Mouse (Mus musculus) inflammation-experienced regulatory T-cells, adult 6 months (primary cell): ENCODE data around the gene Calcoco2. TPM values are rescaled to one million over a fixed set of nuclear protein-coding genes. Genes with fewer than 3 reads are reported as not detected.

Experiments
- ATAC-seq: one replicate; pipeline ENCODE4 v1.8.0; 2017
- polyA plus RNA-seq, 3 experiments: library from polyadenylated mRNA; unstranded; fragments of 100-300 nt; shearing (Covaris generic); gene quantifications; one replicate each; pipeline ENCODE4 v1.2.1; 2017

Calcoco2 gene
- polyA plus RNA-seq, 3 experiments from 2014 or later: not detected

GRCm38 (mm10) chr11:96076221-96077105 lies 35.3 kb downstream of the Calcoco2 start:
- ATAC-seq: no peak

GRCm38 (mm10) chr11:96075509-96076220 lies 36.1 kb downstream of the Calcoco2 start, which contains the start of gene Atp5g1:
TSS of gene Atp5g1 (minus strand) at chr11:96075670.
- peak; percentile 91 for ATAC-seq

DNA sequence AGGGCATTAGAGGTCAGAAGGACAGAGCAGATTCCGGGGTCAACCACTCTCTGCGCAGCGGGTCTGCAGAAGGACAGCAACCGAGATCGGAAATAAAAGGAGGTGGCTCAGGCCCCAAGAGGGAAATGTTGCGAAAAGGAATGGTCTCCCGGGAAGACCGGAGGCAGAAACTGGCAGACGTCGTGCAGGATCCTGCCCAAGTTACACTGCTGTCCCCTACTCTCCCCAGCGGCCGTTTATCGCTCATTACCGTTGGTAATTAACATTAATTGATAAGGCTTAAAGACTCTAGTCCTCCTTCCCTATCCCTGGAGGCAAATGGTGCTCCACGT lies 36.6 kb downstream of the Calcoco2 start:
- no peak for ATAC-seq

- no peak for ATAC-seq
Observed at GRCm38 (mm10) chr11:96074351-96075176, 37.2 kb downstream of the Calcoco2 start.

- no peak for ATAC-seq
Observed at GRCm38 (mm10) chr11:96073295-96073993, 38.3 kb downstream of the Calcoco2 start.

GRCm38 (mm10) chr11:96071013-96071412 lies 40.8 kb downstream of the Calcoco2 start:
- ATAC-seq: no peak

DNA sequence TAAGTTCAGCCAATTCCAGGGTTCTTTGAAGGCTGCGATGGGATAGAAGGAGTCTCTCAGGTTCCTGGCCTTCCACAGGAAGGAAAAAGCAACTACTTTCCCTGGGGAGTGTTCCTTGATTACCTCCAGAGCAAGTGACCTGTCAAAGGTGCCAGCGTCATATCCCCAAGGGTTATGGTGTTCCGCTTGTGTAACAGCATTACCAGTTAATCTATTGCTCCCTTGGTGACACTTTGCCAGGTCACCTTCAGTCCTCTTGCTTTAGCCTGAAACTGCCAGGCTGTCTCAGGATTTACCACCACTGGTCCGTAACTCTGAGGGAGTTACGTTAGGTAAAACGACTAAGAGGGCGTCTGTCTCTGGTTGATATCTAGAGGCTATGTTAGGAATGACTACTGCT lies 41.4 kb downstream of the Calcoco2 start:
- ATAC-seq: no peak

GRCm38 (mm10) chr11:96068231-96068630 lies 43.5 kb downstream of the Calcoco2 start:
- ATAC-seq: no peak

GRCm38 (mm10) chr11:96065215-96065911 lies 46.4 kb downstream of the Calcoco2 start, which contains the start of gene Ube2z:
TSS of gene Ube2z (minus strand) at chr11:96065388.
- peak; percentile 79 for ATAC-seq

DNA sequence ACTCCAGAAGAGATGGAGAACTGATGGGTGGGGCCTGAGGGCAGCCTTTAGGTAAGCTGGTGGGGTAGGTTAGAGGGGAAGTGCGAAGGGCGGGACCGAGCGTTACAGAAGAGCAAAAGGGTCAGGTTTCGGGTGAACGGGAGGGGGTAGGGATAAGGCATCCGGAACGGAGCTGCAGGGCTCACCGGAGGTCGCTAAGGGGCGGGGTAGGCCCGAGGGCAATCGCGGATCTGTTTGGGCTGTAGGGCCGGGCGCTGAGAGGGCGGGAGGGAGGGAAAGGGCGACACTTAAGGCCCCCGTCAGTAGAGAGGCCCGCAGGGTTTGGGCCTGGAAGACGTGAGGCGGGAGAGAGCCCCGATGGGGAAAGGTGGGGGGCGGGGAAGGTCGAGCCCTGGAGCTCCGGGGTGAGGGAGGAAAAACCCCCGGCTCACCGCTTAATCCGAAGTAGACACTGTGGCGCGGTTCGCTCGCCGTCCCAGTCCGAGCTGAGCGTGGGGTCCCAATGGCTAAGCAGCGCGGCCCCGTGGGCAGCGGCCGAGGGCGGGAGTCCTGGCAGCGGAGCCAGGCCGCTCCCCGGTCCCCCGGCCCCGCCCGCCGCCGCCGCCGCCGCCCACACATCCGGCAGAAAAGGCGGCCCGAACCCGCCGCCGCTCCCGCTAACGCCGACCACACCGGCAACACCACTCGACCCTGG lies 47.1 kb downstream of the Calcoco2 start:
- peak; percentile 66 for ATAC-seq

DNA sequence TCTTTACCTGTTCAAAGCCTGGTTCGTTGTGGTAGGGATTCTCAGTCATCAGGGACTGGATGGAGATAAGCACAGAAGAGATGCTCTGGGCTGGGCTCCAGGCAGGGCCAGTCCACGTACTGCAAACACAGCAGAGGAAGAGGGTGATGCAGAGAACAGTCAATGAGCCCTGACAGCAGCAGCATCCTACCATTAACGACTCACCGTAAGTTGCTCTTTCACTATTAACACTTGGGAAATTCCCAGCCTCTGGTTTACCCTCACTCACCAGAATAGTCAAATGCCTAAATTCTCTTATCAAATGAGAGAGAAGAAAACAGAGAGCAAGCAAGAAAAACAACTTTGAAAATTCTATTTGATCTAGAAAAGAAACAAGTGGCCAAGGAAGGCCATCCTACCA lies 53.5 kb downstream of the Calcoco2 start:
- peak; percentile 88 for ATAC-seq

GRCm38 (mm10) chr11:96050854-96051253 lies 60.9 kb downstream of the Calcoco2 start:
- ATAC-seq: no peak

- no peak for ATAC-seq
Observed at GRCm38 (mm10) chr11:96049939-96050338, 61.8 kb downstream of the Calcoco2 start.

Other genes with a start within 250 kb of the Calcoco2 start
- under 1 TPM in 2 of 3 experiments, not detected in 1; 0.35 to 0.38 TPM for gene B4galnt2, start 197.1 kb downstream of the Calcoco2 start, polyA plus RNA-seq
- not detected for gene Igf2bp1, start 106.0 kb downstream of the Calcoco2 start, polyA plus RNA-seq
- not detected for gene Gip, start 87.4 kb downstream of the Calcoco2 start, polyA plus RNA-seq
- 10 to 100 TPM; 37.7 to 51.2 (median 42.6) TPM for gene Snf8, start 77.1 kb downstream of the Calcoco2 start, polyA plus RNA-seq
- gene Ube2z, start 46.6 kb downstream of the Calcoco2 start, polyA plus RNA-seq: 10 to 100 TPM in 2 of 3 experiments, 1 to 10 TPM in 1; 9.6 to 13.1 (median 10.4) TPM
- 100 to 1,000 TPM; 336 to 391 (median 363) TPM for gene Atp5g1, start 36.3 kb downstream of the Calcoco2 start, polyA plus RNA-seq
- not detected for gene Ttll6, start 21.8 kb upstream of the Calcoco2 start, polyA plus RNA-seq
- gene Hoxb13, start 82.4 kb upstream of the Calcoco2 start, polyA plus RNA-seq: not detected
- not detected for gene Hoxb9, start 159.5 kb upstream of the Calcoco2 start, polyA plus RNA-seq
- gene Hoxb8, start 169.9 kb upstream of the Calcoco2 start, polyA plus RNA-seq: not detected
- not detected for gene Hoxb7, start 174.7 kb upstream of the Calcoco2 start, polyA plus RNA-seq
- not detected for gene Hoxb6, start 180.5 kb upstream of the Calcoco2 start, polyA plus RNA-seq
- gene Hoxb5, start 191.4 kb upstream of the Calcoco2 start, polyA plus RNA-seq: not detected
- 1 to 10 TPM in 2 of 3 experiments, under 1 TPM in 1; 0.92 to 1.5 (median 1.2) TPM for gene Hoxb4, start 206.3 kb upstream of the Calcoco2 start, polyA plus RNA-seq
- gene Hoxb3, start 211.4 kb upstream of the Calcoco2 start, polyA plus RNA-seq: under 1 TPM in 1 of 3 experiments, not detected in 2; 0.86 TPM
- not detected for gene Hoxb2, start 238.6 kb upstream of the Calcoco2 start, polyA plus RNA-seq